9 mouse cellular contexts compared by ENCODE assay signal in genomic region chr4:140624087-140624467, GRCm38 (mm10). TPM values are rescaled to one million over a fixed set of nuclear protein-coding genes. Genes with fewer than 3 reads are reported as not detected.
A peak's percentile ranks its signal among the peaks of the same experiment; 100 is the strongest.
DNase-seq lines count a peak whose midpoint lies in the region; ATAC-seq and TF ChIP-seq lines count a peak whose summit lies in the region.
"Had no signal": no experiment of that assay in that cellular context is flagged by ENCODE, and none has a peak within 500 bp of the region (broad histone marks: within the 10 kb centered on the region; RNA-seq: fewer than 3 reads in every experiment).

No protein-coding gene starts in this region.

- TF ChIP-seq CTCF in midbrain, postnatal 0 days (IDR thresholded peaks at IDR 0.05): peak; percentile 53

- 7% methylated on average over 10 of the region's 10 CpGs for WGBS in heart, embryonic 12.5 days
- 2% methylated on average over 10 of the region's 10 CpGs for WGBS in forebrain, embryonic 14.5 days
- WGBS in midbrain, postnatal 0 days: 10% methylated on average over 10 of the region's 10 CpGs

- no peak for DNase-seq in heart, adult 9 months (ENCODE audit: low spot score in 2 of 2)
- DNase-seq in forebrain, embryonic 14.5 days (ENCODE audit: low spot score): no peak
- DNase-seq in kidney, postnatal 14 days: peak; percentile 76
- no peak for DNase-seq in midbrain, postnatal 0 days (ENCODE audit: low spot score)
- no peak for DNase-seq in right cerebral cortex, postnatal 14 days
- no peak for DNase-seq in right cerebral cortex, adult 2 months (ENCODE audit: low spot score in 2 of 2)
- DNase-seq in urinary bladder, postnatal 14 days (ENCODE audit: low spot score): no peak

- no peaks in the 10 kb centered on the region for H3K36me3 ChIP-seq in heart, embryonic 12.5 days
- H3K36me3 ChIP-seq in forebrain, embryonic 14.5 days (ENCODE audit: control insufficient read depth, insufficient read depth, low read length): peaks cover 7% of the 10 kb centered on the region
- H3K36me3 ChIP-seq in midbrain, postnatal 0 days (ENCODE audit: insufficient read depth, low read length): no peaks in the 10 kb centered on the region

- H3K9ac ChIP-seq in heart, embryonic 12.5 days: peak overlapping the region; percentile 66
- H3K9ac ChIP-seq in forebrain, embryonic 14.5 days (ENCODE audit: low read length): peak overlapping the region; percentile 54
- H3K9ac ChIP-seq in midbrain, postnatal 0 days (replicated peaks; ENCODE audit: low read length, poor library complexity, severe bottlenecking): no peak overlapping the region
- H3K9ac ChIP-seq: liver, embryonic 14.5 days had no signal

- ATAC-seq in heart, embryonic 12.5 days (ENCODE audit: insufficient number of reproducible peaks, low FRiP score): peak; percentile 10; the same call in 1 of the 2 replicates
- 0 out of 2 replicates have a peak, but pooled peaks have one; percentile 7 for ATAC-seq in forebrain, embryonic 14.5 days
- no peak for ATAC-seq in midbrain, postnatal 0 days (ENCODE audit: low FRiP score)

- no peaks in the 10 kb centered on the region for H3K27me3 ChIP-seq in heart, embryonic 12.5 days (replicated peaks)
- H3K27me3 ChIP-seq in forebrain, embryonic 14.5 days (replicated peaks; ENCODE audit: control insufficient read depth, insufficient read depth, low read length): no peaks in the 10 kb centered on the region
- H3K27me3 ChIP-seq in midbrain, postnatal 0 days (ENCODE audit: insufficient read depth, low read length): no peaks in the 10 kb centered on the region

- peaks cover 51% of the 10 kb centered on the region for H3K4me1 ChIP-seq in heart, embryonic 12.5 days (replicated peaks)
- peaks cover 27% of the 10 kb centered on the region for H3K4me1 ChIP-seq in forebrain, embryonic 14.5 days (ENCODE audit: control insufficient read depth, insufficient read depth, low read length)
- H3K4me1 ChIP-seq in midbrain, postnatal 0 days (ENCODE audit: insufficient read depth, low read length): peaks cover 19% of the 10 kb centered on the region

- peak overlapping the region; percentile 15; the same call in 1 of the 2 replicates for H3K4me3 ChIP-seq in heart, embryonic 12.5 days
- no peak overlapping the region for H3K4me3 ChIP-seq in forebrain, embryonic 14.5 days (ENCODE audit: low read depth, low read length)
- no peak overlapping the region for H3K4me3 ChIP-seq in midbrain, postnatal 0 days (ENCODE audit: low read depth, low read length)

- no peaks in the 10 kb centered on the region for H3K9me3 ChIP-seq in heart, embryonic 12.5 days (replicated peaks)
- no peaks in the 10 kb centered on the region for H3K9me3 ChIP-seq in forebrain, embryonic 14.5 days (replicated peaks; ENCODE audit: control insufficient read depth, low read length)
- H3K9me3 ChIP-seq in midbrain, postnatal 0 days (ENCODE audit: low read length): no peaks in the 10 kb centered on the region

- H3K4me2 ChIP-seq in heart, embryonic 12.5 days: peak overlapping the region; percentile 60
- peak overlapping the region; percentile 40 for H3K4me2 ChIP-seq in forebrain, embryonic 14.5 days (ENCODE audit: low read length)
- H3K4me2 ChIP-seq in midbrain, postnatal 0 days (ENCODE audit: low read depth, low read length, poor library complexity, severe bottlenecking): peak overlapping the region; percentile 38

- H3K27ac ChIP-seq in heart, embryonic 12.5 days (ENCODE audit: poor library complexity, severe bottlenecking): peak overlapping the region; percentile 91
- peak overlapping the region; percentile 91 for H3K27ac ChIP-seq in forebrain, embryonic 14.5 days (ENCODE audit: low read depth, low read length)
- H3K27ac ChIP-seq in midbrain, postnatal 0 days (ENCODE audit: low read depth, low read length): peak overlapping the region; percentile 77
- H3K27ac ChIP-seq: liver, embryonic 14.5 days had no signal

RNA-seq across cellular contexts. Expression of gene Arhgef10l, which starts 41.7 kb away (rescaled TPM):
- polyA plus RNA-seq in heart, embryonic 12.5 days (2016; fragmentation: Nextera tagmentation; extraction: Ambion mirVana): 20.1 and 21.0 TPM in 2 replicates
- 15.0 and 17.7 TPM in 2 replicates for polyA plus RNA-seq in forebrain, embryonic 14.5 days (2014; fragmentation: Nextera tagmentation; extraction: Ambion mirVana)
- total RNA-seq in midbrain, postnatal 0 days (2014; rRNA removed): 68.7 and 81.1 TPM in 2 replicates
- 20.7 and 23.1 TPM in 2 replicates for polyA plus RNA-seq in midbrain, postnatal 0 days (2015; fragmentation: Nextera tagmentation; extraction: Ambion mirVana)
